Mouse (Mus musculus): ENCODE data around the gene Taok1.

Gene Taok1

DNA sequence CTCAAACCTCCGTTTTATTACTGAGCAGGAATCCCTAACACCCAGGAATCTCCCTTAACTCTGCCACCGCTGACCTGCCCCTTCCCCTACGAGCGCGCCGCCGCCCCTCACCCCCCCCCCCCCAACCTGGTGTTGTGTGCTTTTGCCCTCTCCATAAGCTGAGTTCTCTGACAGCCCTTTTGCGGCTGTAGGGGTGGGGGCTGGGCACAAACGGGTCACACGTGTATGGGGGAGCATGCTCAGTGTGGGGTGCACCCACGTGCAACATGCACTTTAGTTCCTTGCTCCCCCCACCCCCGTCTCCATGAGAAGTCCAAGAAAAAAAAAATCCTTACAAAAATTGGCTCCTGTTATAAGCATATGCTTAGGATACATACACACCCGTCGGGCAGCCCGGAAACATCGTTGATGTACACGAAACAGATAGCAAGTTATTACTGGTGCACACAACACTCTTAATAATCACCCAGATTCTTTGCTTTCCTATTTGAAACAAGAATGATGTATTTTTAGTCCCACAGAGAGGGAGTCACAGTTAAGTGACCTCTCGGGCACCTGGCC is 115.2 kb downstream of the Taok1 start:
- DNase-seq (ENCODE audit: low read depth, low spot score) = no peak

DNA sequence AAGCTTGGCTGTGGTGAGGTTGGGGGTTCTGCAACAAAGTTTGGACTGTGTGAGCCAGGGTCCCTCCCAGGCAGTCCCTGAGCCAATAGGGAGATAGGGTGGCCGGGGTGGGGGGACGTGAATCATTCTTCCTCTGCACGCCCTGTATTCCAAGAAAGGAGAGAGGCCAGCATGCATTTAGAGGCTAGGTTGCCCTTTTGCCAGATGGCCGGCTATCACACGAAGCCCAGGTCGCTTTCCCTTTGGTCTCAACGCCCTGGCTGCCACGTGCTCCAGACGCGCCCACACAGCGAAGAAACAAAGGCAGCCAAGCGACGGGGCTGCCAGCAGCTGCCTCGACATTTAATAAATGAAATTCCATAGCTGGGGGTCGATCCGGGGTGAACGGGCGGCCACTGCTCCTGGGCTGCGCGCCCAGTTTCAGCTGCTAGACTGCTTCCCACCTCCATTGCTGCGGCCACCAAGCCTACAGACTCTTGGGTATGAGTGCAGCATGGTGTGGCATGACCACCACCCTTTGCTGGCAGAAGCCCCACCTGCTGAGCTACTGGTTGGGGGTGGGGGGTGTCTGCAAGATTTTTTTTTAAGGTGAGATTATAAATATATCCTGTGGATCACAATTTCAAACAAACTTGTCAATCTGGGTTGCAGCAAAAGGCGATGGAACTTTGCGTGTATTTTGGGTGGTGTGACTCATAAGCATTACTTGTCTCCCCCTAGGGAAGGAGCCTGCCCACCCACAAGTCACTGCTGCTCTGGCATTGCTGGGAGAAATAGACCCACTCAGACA is 115.9 kb downstream of the Taok1 start:
- no peak for DNase-seq (ENCODE audit: low read depth, low spot score)

DNA sequence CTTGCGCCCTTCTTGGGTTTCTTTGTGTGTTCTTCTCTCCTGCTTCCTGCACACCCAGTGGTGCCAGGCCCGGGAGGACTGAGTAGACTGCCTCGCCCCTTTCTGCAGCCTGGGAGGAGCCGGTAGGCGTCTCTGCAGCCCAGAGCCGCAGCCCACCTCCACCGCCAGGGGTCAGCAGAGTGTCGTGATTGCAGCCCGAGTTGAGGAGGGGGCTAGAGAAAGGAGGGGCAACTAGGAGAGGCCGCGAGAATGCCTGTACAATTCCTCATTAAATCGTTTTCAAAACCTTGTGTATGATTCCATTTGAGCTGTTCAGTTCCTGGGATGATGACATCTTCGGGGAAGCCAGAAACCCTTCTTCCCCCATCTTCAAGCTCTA is 116.5 kb downstream of the Taok1 start:
- peak; percentile 75 for DNase-seq (ENCODE audit: low read depth, low spot score)

DNA sequence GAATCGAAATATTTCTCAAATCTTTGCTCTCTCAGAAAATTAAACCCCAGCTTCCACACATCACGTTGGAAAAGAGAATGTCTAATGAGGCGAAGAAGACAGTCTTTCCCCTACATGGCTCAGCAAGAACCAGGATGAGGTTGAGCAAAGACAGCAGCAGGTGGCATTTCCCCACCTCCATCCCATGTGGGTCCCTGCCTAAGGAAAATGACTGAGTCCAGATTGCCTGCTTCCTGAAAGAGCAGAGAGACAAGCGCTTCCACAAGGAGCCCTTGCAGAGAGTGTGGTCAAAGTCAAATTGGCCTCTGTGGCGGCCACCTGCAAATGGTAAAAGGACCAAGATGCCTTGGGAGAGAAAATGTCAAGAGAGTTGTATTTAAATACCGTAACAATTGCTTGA is 117.2 kb downstream of the Taok1 start:
- DNase-seq (ENCODE audit: low read depth, low spot score) = no peak

DNA sequence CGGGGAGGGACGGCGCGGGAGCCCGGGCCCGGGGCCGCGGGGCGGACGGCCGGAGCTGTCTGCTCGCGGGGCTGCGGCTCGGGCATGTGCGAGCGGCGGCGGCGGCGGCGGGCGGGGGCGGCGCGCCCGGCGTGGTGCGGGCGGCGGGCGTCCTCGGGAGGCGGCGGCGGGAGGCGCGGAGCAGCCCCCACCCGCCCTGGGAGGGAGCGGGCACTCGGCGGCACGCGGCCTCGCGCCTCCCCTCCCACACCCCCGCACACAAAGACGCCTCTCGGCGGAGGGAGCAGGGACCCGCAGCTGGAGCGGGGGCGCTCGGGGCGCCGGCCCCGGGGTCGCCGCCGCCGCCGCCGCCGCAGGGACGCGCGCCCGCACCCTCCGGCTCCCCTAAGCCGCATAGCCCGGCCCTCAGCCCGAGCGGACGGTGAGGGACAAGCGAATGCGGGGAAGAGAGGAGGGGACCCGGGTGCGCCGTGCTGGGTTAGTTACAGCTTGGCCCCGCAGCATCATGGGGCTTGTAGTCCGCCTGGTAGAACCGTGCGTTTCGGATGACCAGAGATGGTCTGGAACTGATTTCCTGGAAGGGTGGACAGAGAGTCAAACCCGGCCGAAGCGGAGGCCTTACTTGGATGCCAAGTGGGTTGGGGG is 117.9 kb downstream of the Taok1 start, which contains the start of gene Ankrd13b:
Gene Ankrd13b (minus strand): TSS at position 88 of the 645 bp plus-strand sequence.
- DNase-seq (ENCODE audit: low read depth, low spot score) = no peak

DNA sequence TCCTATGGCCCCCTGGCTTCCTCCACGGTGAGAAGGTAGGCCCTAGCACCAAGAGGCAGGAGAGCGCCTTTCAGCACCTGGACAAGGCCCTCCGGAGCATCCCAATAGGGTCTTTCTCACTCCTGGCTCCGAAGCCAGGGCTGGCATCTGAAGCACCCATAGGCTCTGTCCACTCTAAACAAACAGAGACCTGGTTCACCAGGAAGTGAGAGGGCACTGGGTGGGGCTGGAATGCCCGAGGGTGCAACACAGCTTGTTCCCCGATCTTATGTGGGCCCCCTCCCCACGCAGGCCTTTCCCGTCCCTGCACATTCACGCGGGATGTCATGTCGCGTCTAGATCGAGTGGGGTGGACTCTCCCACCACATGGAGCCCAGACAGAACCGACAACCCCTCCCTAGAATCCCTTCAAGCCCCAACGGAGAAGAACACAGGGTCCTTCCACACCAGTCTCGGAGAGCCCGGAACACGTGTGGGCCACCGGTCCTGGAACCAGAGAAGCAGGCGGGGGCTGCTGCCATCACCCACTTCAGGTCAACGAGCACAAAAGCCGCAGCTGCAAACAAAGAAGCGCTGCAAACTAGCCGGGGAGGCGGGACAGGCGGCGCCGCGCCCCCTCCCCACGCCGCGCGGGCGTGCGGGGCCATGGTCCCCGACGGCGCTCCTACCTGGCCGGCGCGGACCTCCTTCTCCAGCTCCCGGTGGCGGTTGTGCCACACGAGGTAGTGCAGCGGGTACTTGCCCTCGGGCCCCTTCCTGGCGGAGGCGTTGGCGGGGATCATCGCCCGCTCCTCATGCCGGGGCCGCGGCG is 118.6 kb downstream of the Taok1 start:
- no peak for DNase-seq (ENCODE audit: low read depth, low spot score)

DNA sequence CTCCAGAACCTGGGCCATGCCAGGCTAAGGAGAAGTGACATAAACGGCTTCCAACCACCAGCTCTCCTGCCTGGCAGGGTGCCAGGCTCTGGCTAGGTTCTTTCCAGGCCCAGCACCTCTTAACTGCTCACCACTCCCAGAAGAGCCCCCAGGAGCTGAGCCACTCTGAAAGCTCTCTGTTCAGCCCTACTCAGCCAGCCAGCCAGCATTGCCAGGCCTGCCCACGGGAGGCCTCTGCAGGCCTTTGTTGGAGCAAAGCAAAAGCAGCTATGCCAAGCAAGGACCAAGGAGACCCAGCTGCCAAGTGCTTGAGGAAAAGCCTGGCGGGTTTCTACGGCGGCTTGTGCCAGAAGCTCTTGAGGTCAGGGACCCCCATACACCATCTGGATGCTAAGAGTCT is 120.8 kb downstream of the Taok1 start:
- no peak for DNase-seq (ENCODE audit: low read depth, low spot score)

DNA sequence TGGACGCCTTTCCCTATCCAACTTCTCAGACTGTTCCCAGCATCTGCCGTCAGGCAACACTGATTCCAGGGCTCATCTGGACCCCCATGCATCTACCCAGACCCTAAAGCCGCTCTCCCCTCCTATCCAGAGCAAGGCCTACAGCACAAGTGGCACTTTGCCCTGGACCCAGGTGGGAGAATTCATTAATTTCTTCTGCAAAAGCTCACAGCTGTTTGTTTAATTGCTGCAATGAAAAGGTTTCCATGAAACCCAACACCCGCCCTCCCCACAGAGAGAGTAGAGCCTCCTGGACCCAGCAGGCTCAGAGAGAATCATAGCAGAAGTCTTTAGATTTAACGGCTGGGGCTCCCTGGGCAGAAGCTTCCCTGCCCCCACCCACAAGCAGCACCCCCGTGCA is 122.4 kb downstream of the Taok1 start:
- no peak for DNase-seq (ENCODE audit: low read depth, low spot score)

DNA sequence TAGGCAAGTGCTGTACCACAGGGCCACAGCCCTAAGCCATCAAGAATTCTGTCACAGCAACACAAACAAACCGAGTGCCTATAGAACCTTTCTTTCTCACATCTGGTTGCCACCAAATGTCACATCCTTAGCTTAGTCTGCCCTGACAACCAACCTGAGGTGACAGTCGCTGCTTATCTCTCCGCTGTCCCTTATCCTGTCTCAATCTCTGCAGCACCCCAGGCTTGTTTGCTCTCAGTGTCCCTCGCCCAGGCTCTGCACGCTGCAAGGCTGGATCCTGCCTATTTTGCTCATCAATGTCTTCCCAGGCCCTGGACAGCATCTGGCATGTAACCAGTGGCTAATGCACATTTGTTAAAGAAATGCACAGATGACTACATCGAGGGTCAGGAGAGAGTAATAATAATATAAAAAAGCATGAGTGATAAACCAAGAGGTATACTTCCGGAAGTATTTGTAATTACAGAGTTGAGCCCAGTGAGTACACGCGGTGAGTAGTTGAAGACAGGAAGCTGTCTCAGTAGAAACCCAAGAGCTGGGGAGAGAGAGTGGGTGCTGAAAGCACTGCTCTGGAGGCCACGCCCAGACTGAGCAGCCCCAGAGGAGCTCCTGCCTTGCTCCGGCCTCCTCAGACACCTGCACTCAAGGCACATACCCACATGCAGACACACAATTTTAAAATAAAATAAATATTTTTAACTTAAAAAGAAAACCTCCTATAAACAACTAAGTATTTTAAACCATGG is 123.9 kb downstream of the Taok1 start:
- DNase-seq (ENCODE audit: low read depth, low spot score) = no peak

DNA sequence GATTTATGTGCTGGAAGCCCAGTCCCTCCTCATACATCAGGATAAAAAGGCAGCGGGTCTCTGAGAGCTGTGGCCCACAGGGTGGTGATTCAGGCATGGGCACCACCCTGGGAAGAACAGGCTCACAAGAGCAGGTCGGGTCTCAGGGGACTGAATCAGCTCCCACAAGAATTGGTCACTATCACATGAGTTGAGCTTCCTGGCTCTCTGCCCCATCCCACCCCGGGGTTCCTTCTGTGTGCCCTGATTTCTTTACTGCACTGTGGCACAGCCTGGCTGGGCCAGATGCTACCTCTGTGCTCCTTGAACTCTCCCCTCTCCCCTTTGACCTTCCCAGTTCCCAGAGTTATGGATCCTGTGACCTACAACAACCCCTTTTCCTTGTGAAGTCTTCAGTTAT is 124.6 kb downstream of the Taok1 start:
- no peak for DNase-seq (ENCODE audit: low read depth, low spot score)

Measured in skeletal muscle tissue, adult 2 months (tissue).